Mouse (Mus musculus): ENCODE measurements around the gene Cnr2.

DNA sequence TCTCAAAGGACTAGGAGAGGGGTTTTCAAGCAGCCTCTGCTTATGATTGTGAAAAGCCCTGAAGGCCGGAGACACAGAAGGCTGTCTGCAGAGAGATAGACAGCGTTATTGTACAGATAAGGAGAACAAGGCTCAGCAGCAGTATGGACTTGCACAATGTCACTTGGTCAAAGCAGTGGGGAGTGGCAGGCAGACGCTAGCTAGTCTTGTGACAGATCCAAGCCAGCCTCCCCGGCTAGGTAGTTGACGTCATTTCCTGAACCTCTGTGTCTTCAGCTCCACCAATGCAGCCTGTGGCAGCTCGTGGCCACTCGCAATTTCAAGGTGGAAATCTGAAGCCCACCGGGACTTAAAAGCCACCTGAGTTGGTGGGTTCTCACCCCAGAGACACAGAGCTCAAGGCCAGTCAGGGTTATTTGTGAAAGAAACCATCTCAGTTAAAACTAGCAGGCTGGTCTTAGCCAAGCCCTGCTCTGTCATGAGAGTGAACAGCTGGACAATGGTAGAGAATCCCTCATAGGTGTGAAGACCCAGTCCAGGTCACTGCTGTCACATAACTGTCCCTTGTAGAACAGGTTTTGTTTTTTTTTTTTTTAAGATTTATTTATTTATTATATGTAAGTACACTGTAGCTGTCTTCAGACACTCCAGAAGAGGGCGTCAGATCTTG lies 3.3 kb downstream of the Cnr2 start:
- TF ChIP-seq CTCF (IDR thresholded peaks at IDR 0.05; ENCODE audit: control insufficient read depth, insufficient read depth, insufficient replicate concordance, low read depth, low read length) (no peak), POLR2A (IDR thresholded peaks at IDR 0.05; ENCODE audit: control insufficient read depth, low read depth, low read length) (0 out of 2 replicates have a peak, but pooled peaks have one; percentile 12)
